Mouse (Mus musculus): ENCODE data around the gene Desi2.

DNA sequence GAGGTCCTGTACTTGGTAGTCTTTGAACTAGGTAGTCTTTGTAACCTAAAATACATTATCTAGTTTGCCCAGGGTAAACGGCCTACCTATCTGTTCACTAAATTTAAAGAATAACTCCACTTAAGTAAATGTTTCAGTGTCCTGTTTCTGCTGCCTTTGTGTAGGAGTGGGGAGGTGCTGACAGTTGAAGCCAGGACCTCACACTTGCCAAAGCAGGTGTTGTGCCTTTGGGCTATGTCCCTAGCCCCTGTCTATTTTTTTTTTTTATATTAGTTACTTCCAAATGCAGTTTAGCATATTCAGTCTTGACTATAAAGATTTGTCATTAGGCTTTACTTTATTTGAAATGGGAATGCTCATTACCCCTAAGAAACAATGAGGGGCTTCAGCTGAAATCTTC, 51.5 kb downstream of the Desi2 start:
- TF ChIP-seq CTCF (IDR thresholded peaks at IDR 0.05; ENCODE audit: low read depth, low read length) (no peak), POLR2A (IDR thresholded peaks at IDR 0.05; ENCODE audit: insufficient read depth, low read length) (no peak), EP300 (IDR thresholded peaks at IDR 0.05; ENCODE audit: insufficient read depth, low read depth, low read length) (no peak)

Measured in ES-Bruce4 (cell line).